Mouse (Mus musculus): ENCODE results near the gene Dera. TPM values are rescaled to one million over a fixed set of nuclear protein-coding genes. Genes with fewer than 3 reads are reported as not detected.

The Dera gene
- polyA plus RNA-seq, 1 experiment from 2014 or later = 47.1 TPM

- H3K9ac ChIP-seq (ENCODE audit: low read length) = no peak overlapping the region
- TF ChIP-seq CTCF (IDR thresholded peaks at IDR 0.05; ENCODE audit: low read depth) (no peak), EP300 (optimal IDR thresholded peaks at IDR 0.05) (no peak)
- no peak overlapping the region for H3K4me3 ChIP-seq (ENCODE audit: low read depth, low read length)
- no peak overlapping the region for H3K4me2 ChIP-seq (replicated peaks; ENCODE audit: low read depth)
- no peaks in the 10 kb centered on the region for H3K4me1 ChIP-seq (replicated peaks; ENCODE audit: control insufficient read depth, insufficient read depth)
- H3K9me3 ChIP-seq (ENCODE audit: control insufficient read depth, low read length) = no peaks in the 10 kb centered on the region
- DNase-seq (ENCODE audit: low spot score) = no peak
- H3K27ac ChIP-seq (replicated peaks) = no peak overlapping the region
- WGBS = 63% methylated on average over 9 of the region's 9 CpGs
- ATAC-seq (ENCODE audit: low FRiP score, low TSS enrichment) = no peak
- no peaks in the 10 kb centered on the region for H3K36me3 ChIP-seq (ENCODE audit: control insufficient read depth, insufficient read depth, low read length)
- H3K27me3 ChIP-seq (ENCODE audit: control insufficient read depth, insufficient read depth, low read length) = no peaks in the 10 kb centered on the region
Observed at GRCm38 (mm10) chr6:137816508-137816907, 62.2 kb downstream of the Dera start.

- no peak overlapping the region for H3K27ac ChIP-seq (replicated peaks)
- no peak for DNase-seq (ENCODE audit: low spot score)
- H3K4me1 ChIP-seq (replicated peaks; ENCODE audit: control insufficient read depth, insufficient read depth) = no peaks in the 10 kb centered on the region
- no peaks in the 10 kb centered on the region for H3K9me3 ChIP-seq (ENCODE audit: control insufficient read depth, low read length)
- 74% methylated on average over 5 of the region's 5 CpGs for WGBS
- no peaks in the 10 kb centered on the region for H3K36me3 ChIP-seq (ENCODE audit: control insufficient read depth, insufficient read depth, low read length)
- no peaks in the 10 kb centered on the region for H3K27me3 ChIP-seq (ENCODE audit: control insufficient read depth, insufficient read depth, low read length)
- no peak overlapping the region for H3K4me2 ChIP-seq (replicated peaks; ENCODE audit: low read depth)
- no peak overlapping the region for H3K4me3 ChIP-seq (ENCODE audit: low read depth, low read length)
- no peak for ATAC-seq (ENCODE audit: low FRiP score, low TSS enrichment)
- TF ChIP-seq EP300 (optimal IDR thresholded peaks at IDR 0.05) (no peak), CTCF (IDR thresholded peaks at IDR 0.05; ENCODE audit: low read depth) (no peak)
- H3K9ac ChIP-seq (ENCODE audit: low read length) = no peak overlapping the region
Observed at GRCm38 (mm10) chr6:137822550-137822949, 68.2 kb downstream of the Dera start.

- Histone ChIP-seq H3K9me3 (ENCODE audit: control insufficient read depth, low read length) (no peaks in the 10 kb centered on the region), H3K9ac (ENCODE audit: low read length) (no peak overlapping the region), H3K36me3 (ENCODE audit: control insufficient read depth, insufficient read depth, low read length) (no peaks in the 10 kb centered on the region), H3K4me3 (ENCODE audit: low read depth, low read length) (no peak overlapping the region), H3K4me1 (replicated peaks; ENCODE audit: control insufficient read depth, insufficient read depth) (no peaks in the 10 kb centered on the region), H3K4me2 (replicated peaks; ENCODE audit: low read depth) (no peak overlapping the region), H3K27me3 (ENCODE audit: control insufficient read depth, insufficient read depth, low read length) (no peaks in the 10 kb centered on the region), H3K27ac (replicated peaks) (no peak overlapping the region)
- TF ChIP-seq CTCF (IDR thresholded peaks at IDR 0.05; ENCODE audit: low read depth) = no peak
- no peak for TF ChIP-seq EP300 (optimal IDR thresholded peaks at IDR 0.05)
- 85% methylated on average over 7 of the region's 7 CpGs for WGBS
- ATAC-seq (ENCODE audit: low FRiP score, low TSS enrichment) (no peak), DNase-seq (ENCODE audit: low spot score) (no peak)
Observed at GRCm38 (mm10) chr6:137824046-137825021, 70.0 kb downstream of the Dera start.

GRCm38 (mm10) chr6:137825022-137825613 is 70.8 kb downstream of the Dera start:
- H3K27ac ChIP-seq (replicated peaks) = no peak overlapping the region
- H3K4me2 ChIP-seq (replicated peaks; ENCODE audit: low read depth) = no peak overlapping the region
- H3K4me1 ChIP-seq (replicated peaks; ENCODE audit: control insufficient read depth, insufficient read depth) = no peaks in the 10 kb centered on the region
- WGBS = 82% methylated on average over 5 of the region's 5 CpGs
- no peaks in the 10 kb centered on the region for H3K36me3 ChIP-seq (ENCODE audit: control insufficient read depth, insufficient read depth, low read length)
- H3K9ac ChIP-seq (ENCODE audit: low read length) = no peak overlapping the region
- no peaks in the 10 kb centered on the region for H3K27me3 ChIP-seq (ENCODE audit: control insufficient read depth, insufficient read depth, low read length)
- ATAC-seq (ENCODE audit: low FRiP score, low TSS enrichment) (no peak), DNase-seq (ENCODE audit: low spot score) (no peak)
- no peak overlapping the region for H3K4me3 ChIP-seq (ENCODE audit: low read depth, low read length)
- no peak for TF ChIP-seq CTCF (IDR thresholded peaks at IDR 0.05; ENCODE audit: low read depth)
- no peak for TF ChIP-seq EP300 (optimal IDR thresholded peaks at IDR 0.05)
- H3K9me3 ChIP-seq (ENCODE audit: control insufficient read depth, low read length) = no peaks in the 10 kb centered on the region

- H3K36me3 ChIP-seq (ENCODE audit: control insufficient read depth, insufficient read depth, low read length) = no peaks in the 10 kb centered on the region
- H3K9ac ChIP-seq (ENCODE audit: low read length) = no peak overlapping the region
- H3K4me2 ChIP-seq (replicated peaks; ENCODE audit: low read depth) = no peak overlapping the region
- ATAC-seq (ENCODE audit: low FRiP score, low TSS enrichment) (no peak), DNase-seq (ENCODE audit: low spot score) (no peak)
- WGBS = 89% methylated on average over 12 of the region's 12 CpGs
- H3K9me3 ChIP-seq (ENCODE audit: control insufficient read depth, low read length) = no peaks in the 10 kb centered on the region
- H3K27me3 ChIP-seq (ENCODE audit: control insufficient read depth, insufficient read depth, low read length) = no peaks in the 10 kb centered on the region
- no peak overlapping the region for H3K27ac ChIP-seq (replicated peaks)
- TF ChIP-seq EP300 (optimal IDR thresholded peaks at IDR 0.05) (no peak), CTCF (IDR thresholded peaks at IDR 0.05; ENCODE audit: low read depth) (no peak)
- H3K4me3 ChIP-seq (ENCODE audit: low read depth, low read length) = no peak overlapping the region
- no peaks in the 10 kb centered on the region for H3K4me1 ChIP-seq (replicated peaks; ENCODE audit: control insufficient read depth, insufficient read depth)
Observed at GRCm38 (mm10) chr6:137829056-137829776, 74.9 kb downstream of the Dera start.
